Mouse (Mus musculus): ENCODE data around the gene Kazn. TPM values are rescaled to one million over a fixed set of nuclear protein-coding genes. Genes with fewer than 3 reads are reported as not detected.

The Kazn gene
- total RNA-seq, 1 experiment, result 14.0 TPM

DNA sequence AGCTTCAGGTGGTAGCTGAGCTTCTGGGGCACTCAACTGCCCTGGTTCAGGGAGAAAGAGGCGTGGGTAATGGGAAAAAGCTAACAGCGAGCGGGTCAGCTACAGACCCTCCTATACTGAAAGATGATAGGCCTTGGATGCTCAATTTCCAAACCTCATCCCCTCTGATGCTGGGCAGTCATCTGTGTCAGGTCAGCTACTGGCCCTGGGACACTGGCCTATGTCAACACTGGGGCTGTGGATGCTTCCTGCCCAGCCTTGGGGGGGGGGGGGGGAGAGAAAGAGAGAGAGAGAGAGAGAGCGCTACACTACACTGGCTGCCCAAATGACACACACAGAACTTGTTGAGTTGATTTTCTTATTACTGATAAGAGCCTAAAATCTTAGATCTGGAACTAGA, 28.6 kb upstream of the Kazn start:
- no peak overlapping the region for H3K9ac ChIP-seq (ENCODE audit: insufficient read depth, low read depth, low read length, poor library complexity, severe bottlenecking)
- H3K36me3 ChIP-seq (ENCODE audit: control insufficient read depth, insufficient read depth, low read length, poor library complexity, severe bottlenecking), result no peaks in the 10 kb centered on the region
- H3K4me3 ChIP-seq (ENCODE audit: insufficient read depth in 1 of 2, low read depth in 1 of 2, low read length in 2 of 2, poor library complexity in 1 of 2, severe bottlenecking in 1 of 2), result no peak overlapping the region
- no peak overlapping the region for H3K27ac ChIP-seq (ENCODE audit: insufficient read depth, low read depth, low read length, poor library complexity, severe bottlenecking)
- in situ Hi-C loops (cut with MboI; ENCODE audit: low sequenced_read_pairs in 2 of 2, unreplicated experiment in 2 of 2), result no loop called here
- H3K9me3 ChIP-seq (ENCODE audit: control insufficient read depth, insufficient read depth, low read depth, low read length), result no peaks in the 10 kb centered on the region
- 0 out of 4 replicates have a peak, but pooled peaks cover 0 to 7% of the 10 kb centered on the region in 2 experiments for H3K4me1 ChIP-seq (ENCODE audit: control insufficient read depth in 2 of 2, insufficient read depth in 2 of 2, low read length in 2 of 2, poor library complexity in 1 of 2)
- TF ChIP-seq ZC3H11A (IDR thresholded peaks at IDR 0.05; ENCODE audit: borderline replicate concordance, low read depth, low read length), result no peak
- no peak for TF ChIP-seq CHD2 (IDR thresholded peaks at IDR 0.05; ENCODE audit: low read depth, low read length)
- no peak for TF ChIP-seq ZNF384 (IDR thresholded peaks at IDR 0.05; ENCODE audit: low read depth, low read length)
- no peak for TF ChIP-seq MAFK (IDR thresholded peaks at IDR 0.05; ENCODE audit: insufficient read depth, low read depth, low read length)
- no peak for TF ChIP-seq HCFC1 (IDR thresholded peaks at IDR 0.05; ENCODE audit: borderline replicate concordance, insufficient read depth, low read length)
- DNase-seq (ENCODE audit: low read depth, low spot score), result no peak

DNA sequence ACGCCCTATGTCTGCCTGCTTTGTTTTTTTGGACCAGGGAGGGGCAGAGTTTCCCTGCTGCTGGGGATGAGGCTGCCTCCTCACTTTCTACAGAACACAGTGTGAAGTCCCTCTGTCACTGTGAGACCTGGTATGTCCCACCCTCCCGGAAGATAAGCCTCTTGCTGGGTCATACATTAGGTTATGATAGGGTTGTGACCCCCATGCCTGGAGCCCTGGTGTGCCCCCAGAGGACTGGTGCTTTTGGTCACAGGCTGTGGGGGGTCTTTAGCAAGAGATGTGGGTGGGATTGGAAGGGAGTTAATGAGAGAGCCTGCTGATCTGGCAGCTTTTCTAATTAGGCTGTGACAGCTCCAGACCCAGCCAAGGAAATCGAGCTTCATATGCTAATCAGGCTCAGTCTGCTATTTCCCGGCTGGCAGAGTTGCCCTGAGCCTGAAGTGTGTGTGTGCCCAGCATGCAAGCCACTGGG, 28.2 kb upstream of the Kazn start:
- H3K36me3 ChIP-seq (ENCODE audit: control insufficient read depth, insufficient read depth, low read length, poor library complexity, severe bottlenecking), result no peaks in the 10 kb centered on the region
- TF ChIP-seq ZNF384 (IDR thresholded peaks at IDR 0.05; ENCODE audit: low read depth, low read length), result no peak
- no peak for TF ChIP-seq MAFK (IDR thresholded peaks at IDR 0.05; ENCODE audit: insufficient read depth, low read depth, low read length)
- no peak for TF ChIP-seq HCFC1 (IDR thresholded peaks at IDR 0.05; ENCODE audit: borderline replicate concordance, insufficient read depth, low read length)
- no peak for TF ChIP-seq ZC3H11A (IDR thresholded peaks at IDR 0.05; ENCODE audit: borderline replicate concordance, low read depth, low read length)
- TF ChIP-seq CHD2 (IDR thresholded peaks at IDR 0.05; ENCODE audit: low read depth, low read length), result no peak
- H3K9me3 ChIP-seq (ENCODE audit: control insufficient read depth, insufficient read depth, low read depth, low read length), result no peaks in the 10 kb centered on the region
- DNase-seq (ENCODE audit: low read depth, low spot score), result no peak
- 0 out of 4 replicates have a peak, but pooled peaks cover 0 to 7% of the 10 kb centered on the region in 2 experiments for H3K4me1 ChIP-seq (ENCODE audit: control insufficient read depth in 2 of 2, insufficient read depth in 2 of 2, low read length in 2 of 2, poor library complexity in 1 of 2)
- no peak overlapping the region for H3K27ac ChIP-seq (ENCODE audit: insufficient read depth, low read depth, low read length, poor library complexity, severe bottlenecking)
- no peak overlapping the region for H3K9ac ChIP-seq (ENCODE audit: insufficient read depth, low read depth, low read length, poor library complexity, severe bottlenecking)
- no peak overlapping the region for H3K4me3 ChIP-seq (ENCODE audit: insufficient read depth in 1 of 2, low read depth in 1 of 2, low read length in 2 of 2, poor library complexity in 1 of 2, severe bottlenecking in 1 of 2)
- in situ Hi-C loops (cut with MboI; ENCODE audit: low sequenced_read_pairs in 2 of 2, unreplicated experiment in 2 of 2), result no loop called here

DNA sequence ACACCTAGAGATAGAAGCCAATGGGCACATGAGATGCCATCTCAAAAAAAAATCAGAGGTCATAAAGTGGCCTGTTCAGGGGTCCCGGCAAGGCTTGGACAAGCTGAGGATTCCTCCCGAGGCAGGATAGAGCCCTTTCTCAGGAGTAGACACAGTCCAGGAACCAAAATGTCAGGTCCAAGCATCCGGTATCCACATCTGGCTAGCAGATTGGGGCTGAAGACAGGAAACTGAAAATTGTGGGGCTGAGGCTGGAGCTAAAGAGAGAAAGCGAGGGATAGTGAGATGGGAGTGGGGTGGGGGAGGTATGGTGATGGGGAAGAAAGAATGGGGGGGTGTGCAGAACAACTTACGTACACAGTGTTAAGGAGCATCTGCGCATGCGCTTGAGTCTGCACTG, 25.1 kb upstream of the Kazn start:
- 0 out of 4 replicates have a peak, but pooled peaks cover 0 to 7% of the 10 kb centered on the region in 2 experiments for H3K4me1 ChIP-seq (ENCODE audit: control insufficient read depth in 2 of 2, insufficient read depth in 2 of 2, low read length in 2 of 2, poor library complexity in 1 of 2)
- H3K27ac ChIP-seq (ENCODE audit: insufficient read depth, low read depth, low read length, poor library complexity, severe bottlenecking), result no peak overlapping the region

GRCm38 (mm10) chr4:142261725-142262124, 22.5 kb upstream of the Kazn start:
- no peaks in the 10 kb centered on the region for H3K9me3 ChIP-seq (ENCODE audit: control insufficient read depth, insufficient read depth, low read depth, low read length)
- no peak overlapping the region for H3K9ac ChIP-seq (ENCODE audit: insufficient read depth, low read depth, low read length, poor library complexity, severe bottlenecking)
- 0 out of 4 replicates have a peak, but pooled peaks cover 0 to 1% of the 10 kb centered on the region in 2 experiments for H3K4me1 ChIP-seq (ENCODE audit: control insufficient read depth in 2 of 2, insufficient read depth in 2 of 2, low read length in 2 of 2, poor library complexity in 1 of 2)
- no peak overlapping the region for H3K4me3 ChIP-seq (ENCODE audit: insufficient read depth in 1 of 2, low read depth in 1 of 2, low read length in 2 of 2, poor library complexity in 1 of 2, severe bottlenecking in 1 of 2)
- TF ChIP-seq ZC3H11A (IDR thresholded peaks at IDR 0.05; ENCODE audit: borderline replicate concordance, low read depth, low read length) (no peak), MAFK (IDR thresholded peaks at IDR 0.05; ENCODE audit: insufficient read depth, low read depth, low read length) (no peak), HCFC1 (IDR thresholded peaks at IDR 0.05; ENCODE audit: borderline replicate concordance, insufficient read depth, low read length) (no peak), CHD2 (IDR thresholded peaks at IDR 0.05; ENCODE audit: low read depth, low read length) (no peak), ZNF384 (IDR thresholded peaks at IDR 0.05; ENCODE audit: low read depth, low read length) (no peak)
- in situ Hi-C loops (cut with MboI; ENCODE audit: low sequenced_read_pairs in 2 of 2, unreplicated experiment in 2 of 2), result no loop called here
- H3K36me3 ChIP-seq (ENCODE audit: control insufficient read depth, insufficient read depth, low read length, poor library complexity, severe bottlenecking), result no peaks in the 10 kb centered on the region
- no peak for DNase-seq (ENCODE audit: low read depth, low spot score)
- no peak overlapping the region for H3K27ac ChIP-seq (ENCODE audit: insufficient read depth, low read depth, low read length, poor library complexity, severe bottlenecking)

More for the DNA sequence above, 25.1 kb upstream of the Kazn start:
- no peak for DNase-seq (ENCODE audit: low read depth, low spot score)
- Histone ChIP-seq H3K9ac (ENCODE audit: insufficient read depth, low read depth, low read length, poor library complexity, severe bottlenecking) (no peak overlapping the region), H3K4me3 (ENCODE audit: insufficient read depth in 1 of 2, low read depth in 1 of 2, low read length in 2 of 2, poor library complexity in 1 of 2, severe bottlenecking in 1 of 2) (no peak overlapping the region), H3K9me3 (ENCODE audit: control insufficient read depth, insufficient read depth, low read depth, low read length) (no peaks in the 10 kb centered on the region), H3K36me3 (ENCODE audit: control insufficient read depth, insufficient read depth, low read length, poor library complexity, severe bottlenecking) (no peaks in the 10 kb centered on the region)
- TF ChIP-seq ZNF384 (IDR thresholded peaks at IDR 0.05; ENCODE audit: low read depth, low read length) (no peak), ZC3H11A (IDR thresholded peaks at IDR 0.05; ENCODE audit: borderline replicate concordance, low read depth, low read length) (no peak), MAFK (IDR thresholded peaks at IDR 0.05; ENCODE audit: insufficient read depth, low read depth, low read length) (no peak), CHD2 (IDR thresholded peaks at IDR 0.05; ENCODE audit: low read depth, low read length) (no peak), HCFC1 (IDR thresholded peaks at IDR 0.05; ENCODE audit: borderline replicate concordance, insufficient read depth, low read length) (no peak)
- in situ Hi-C loops (cut with MboI; ENCODE audit: low sequenced_read_pairs in 2 of 2, unreplicated experiment in 2 of 2), result no loop called here

Data from ES-E14 (cell line).